Mouse (Mus musculus) hindbrain, embryonic 14.5 days (tissue): ENCODE results near the gene Palm3. TPM values are rescaled to one million over a fixed set of nuclear protein-coding genes. Genes with fewer than 3 reads are reported as not detected.

Source experiments
- ATAC-seq: fragments of 200-750 bp; cut with Nextera tagmentation; 2 replicates; pipeline ENCODE4 v1.8.0; 2017; ENCODE audit warnings: moderate number of reproducible peaks, mild to moderate bottlenecking, moderate TSS enrichment, moderate library complexity; ENCODE audit not compliant: low FRiP score
- DNase-seq: peaks from one replicate; pipeline ENCODE4 v3.0.0-alpha.2; 2015; ENCODE audit warnings: low spot score
- H3K27ac ChIP-seq: fragments of 300-500 bp; sonication (generic); 2 replicates; pipeline ENCODE4 v1.5.1; 2014; ENCODE audit warnings: mild to moderate bottlenecking, moderate library complexity
- H3K27me3 ChIP-seq: fragments of 300-500 bp; sonication (generic); 2 replicates; pipeline ENCODE4 v1.6.1; 2014; ENCODE audit warnings: mild to moderate bottlenecking, low read length, mixed read lengths; ENCODE audit not compliant: control insufficient read depth, insufficient read depth
- H3K36me3 ChIP-seq: fragments of 300-500 bp; sonication (generic); replicated peaks from 2 replicates; pipeline ENCODE4 v1.6.1; 2014; ENCODE audit not compliant: control insufficient read depth, insufficient read depth
- H3K4me1 ChIP-seq: fragments of 300-500 bp; sonication (generic); replicated peaks from 2 replicates; pipeline ENCODE4 v1.6.1; 2014; ENCODE audit warnings: antibody characterized with exemption, low read length, mixed read lengths; ENCODE audit not compliant: control insufficient read depth, insufficient read depth
- H3K4me2 ChIP-seq: fragments of 300-500 bp; sonication (generic); replicated peaks from 2 replicates; pipeline ENCODE4 v1.6.1; 2014; ENCODE audit warnings: mild to moderate bottlenecking, moderate library complexity
- H3K4me3 ChIP-seq: fragments of 300-500 bp; sonication (generic); replicated peaks from 2 replicates; pipeline ENCODE4 v1.5.1; 2014; ENCODE audit warnings: mild to moderate bottlenecking, low read length
- H3K9ac ChIP-seq: fragments of 300-500 bp; sonication (generic); 2 replicates; pipeline ENCODE4 v1.6.1; 2014
- H3K9me3 ChIP-seq: fragments of 300-500 bp; sonication (generic); 2 replicates; pipeline ENCODE4 v1.6.1; 2016; ENCODE audit warnings: low read length; ENCODE audit not compliant: control insufficient read depth
- WGBS: fragments of 180-500 bp; shearing (Covaris S2); extraction: QIAGEN DNeasy Blood & Tissue Kit; methylation state at CpG from one replicate; pipeline ENCODE4 v1.1.7; 2014; 5-methylcytosine and 5-hydroxymethylcytosine counted together
- polyA plus RNA-seq: library from polyadenylated mRNA; unstranded; fragments of >200 nt; fragmentation: Nextera tagmentation; extraction: Ambion mirVana; gene quantifications from 2 replicates; pipeline ENCODE4 v1.2.1, GENCODE M21; 2014

The Palm3 gene
- 3.7 and 5.5 TPM in 2 replicates for polyA plus RNA-seq

- Histone ChIP-seq H3K4me2 (no peak within 1 kb of the TSS), H3K27ac (no peak within 1 kb of the TSS), H3K4me3 (no peak within 1 kb of the TSS), H3K9me3 (no peaks in the 10 kb centered on the region), H3K36me3 (no peaks in the 10 kb centered on the region), H3K27me3 (peaks cover 19% of the 10 kb centered on the region), H3K4me1 (no peaks in the 10 kb centered on the region), H3K9ac (no peak within 1 kb of the TSS)
- ATAC-seq (no peak), DNase-seq (no peak)
- WGBS = 4% methylated on average over 18 of the region's 18 CpGs
Observed at GRCm38 (mm10) chr8:84021096-84021495, at the start of gene Palm3. TSS of gene Palm3 (plus strand) at chr8:84021471.

DNA sequence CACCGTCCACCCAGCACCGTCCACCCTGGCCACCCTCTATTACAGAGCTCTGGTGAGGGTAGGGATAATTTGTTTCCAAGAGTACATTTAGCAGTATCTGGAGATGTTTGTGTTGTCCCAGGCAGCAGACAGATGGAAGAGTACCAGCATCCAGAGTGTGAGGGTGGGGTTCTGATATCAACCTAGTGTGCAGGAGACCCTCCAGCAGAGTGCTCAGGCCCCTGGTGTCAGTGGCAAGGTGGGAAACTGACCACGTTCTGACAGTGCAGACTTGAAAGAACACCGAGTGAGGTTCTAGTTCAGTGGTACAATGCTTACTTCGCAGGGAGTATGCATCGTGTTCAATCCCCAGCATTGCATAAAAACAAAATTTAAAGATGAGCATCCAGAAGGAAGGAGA, 49.6 kb upstream of the Palm3 start:
- Histone ChIP-seq H3K27me3 (no peaks in the 10 kb centered on the region), H3K9me3 (no peaks in the 10 kb centered on the region), H3K27ac (peak overlapping the region; percentile 83; the same call in 1 of the 2 replicates), H3K36me3 (no peaks in the 10 kb centered on the region), H3K4me1 (peaks cover 18% of the 10 kb centered on the region), H3K4me3 (peak overlapping the region; percentile 96), H3K4me2 (peak overlapping the region; percentile 80), H3K9ac (peak overlapping the region; percentile 78)
- WGBS = 72% methylated on average over 6 of the region's 6 CpGs
- ATAC-seq = no peak
- DNase-seq = no peak

GRCm38 (mm10) chr8:83972150-83973120, 48.8 kb upstream of the Palm3 start, which contains the start of gene Prkaca:
TSS of gene Prkaca (plus strand) at chr8:83972993.
- ATAC-seq = peak; percentile 100

DNA sequence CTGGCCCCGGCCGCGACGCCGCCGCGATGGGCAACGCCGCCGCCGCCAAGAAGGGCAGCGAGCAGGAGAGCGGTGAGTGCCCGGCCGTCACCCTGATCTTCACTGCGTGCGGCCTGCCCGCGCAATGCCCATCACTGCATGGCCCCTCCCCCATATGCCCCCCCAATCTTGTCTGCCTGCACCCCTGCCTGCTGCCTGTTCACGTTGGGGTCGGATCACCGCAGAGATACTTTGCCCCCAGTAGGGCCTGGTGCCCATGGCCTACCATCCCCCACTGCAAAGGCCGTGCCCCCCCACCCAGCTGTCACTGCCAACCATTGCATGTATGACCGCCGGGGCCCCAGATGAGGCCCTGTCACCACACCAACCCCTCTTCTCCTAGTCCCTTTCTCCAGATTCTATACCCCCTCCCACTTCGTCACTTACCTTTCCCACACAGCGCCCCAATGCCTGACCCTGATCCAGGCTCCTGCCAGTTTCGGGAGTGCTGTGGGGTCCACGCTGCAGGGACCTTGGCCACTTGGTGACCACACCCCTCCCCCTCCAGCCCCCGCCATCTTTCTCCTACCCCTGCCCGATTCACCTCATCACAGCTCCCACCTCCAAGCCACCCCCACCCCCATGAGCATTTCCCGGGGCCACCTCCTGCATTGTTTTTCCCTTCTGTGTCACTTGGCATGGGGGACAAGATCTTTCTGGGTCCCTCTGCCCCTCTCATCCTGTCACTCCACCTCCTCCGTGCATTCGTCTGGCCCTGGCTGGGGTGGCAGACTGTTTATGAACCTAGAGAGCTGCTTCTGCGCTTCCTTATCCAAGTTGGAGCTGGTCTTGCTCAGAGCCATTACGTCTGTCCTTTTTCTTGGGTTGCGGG, 47.9 kb upstream of the Palm3 start:
- H3K27ac ChIP-seq = peak overlapping the region; percentile 79
- peaks cover 32% of the 10 kb centered on the region for H3K4me1 ChIP-seq
- WGBS = 2% methylated on average over 32 of the region's 37 CpGs
- H3K4me2 ChIP-seq = peak overlapping the region; percentile 96
- H3K9ac ChIP-seq = peak overlapping the region; percentile 92
- H3K9me3 ChIP-seq = no peaks in the 10 kb centered on the region
- H3K4me3 ChIP-seq = peak overlapping the region; percentile 96
- ATAC-seq (peak; percentile 44), DNase-seq (peak; percentile 25)
- peaks cover 4% of the 10 kb centered on the region; the same call in 1 of the 2 replicates for H3K36me3 ChIP-seq
- H3K27me3 ChIP-seq = no peaks in the 10 kb centered on the region

More at GRCm38 (mm10) chr8:83972150-83973120, 48.8 kb upstream of the Palm3 start, which contains the start of gene Prkaca:
- peaks cover 25% of the 10 kb centered on the region for H3K4me1 ChIP-seq
- under 1% methylated on average over 68 of the region's 94 CpGs for WGBS
- DNase-seq = peak; percentile 98
- H3K9me3 ChIP-seq = no peaks in the 10 kb centered on the region
- no peaks in the 10 kb centered on the region for H3K36me3 ChIP-seq
- no peaks in the 10 kb centered on the region for H3K27me3 ChIP-seq
- peak within 1 kb of the TSS; percentile 96 for H3K4me2 ChIP-seq
- peak within 1 kb of the TSS; percentile 96 for H3K4me3 ChIP-seq
- peak within 1 kb of the TSS; percentile 83 for H3K27ac ChIP-seq
- peak within 1 kb of the TSS; percentile 92 for H3K9ac ChIP-seq

DNA sequence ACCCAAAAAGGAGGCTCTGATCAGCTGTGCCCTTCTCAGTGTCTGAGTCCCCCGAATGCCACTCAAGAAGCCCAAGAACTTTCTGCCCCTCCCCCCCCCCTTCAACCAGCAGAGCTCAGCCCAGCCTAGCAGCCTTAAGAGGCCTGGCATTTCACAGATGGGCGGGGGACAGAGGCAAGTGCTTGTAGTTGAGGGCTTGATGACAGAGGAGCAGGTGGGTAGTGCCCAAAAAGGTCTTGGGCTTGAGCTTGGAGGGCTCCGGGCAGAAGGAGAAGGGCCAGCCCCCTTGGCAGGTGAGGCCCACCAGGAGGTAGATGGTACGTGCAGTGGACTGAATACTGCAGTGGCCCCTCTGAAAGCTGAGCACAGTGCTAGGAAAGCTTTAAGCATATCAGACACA, 46.8 kb upstream of the Palm3 start:
- Histone ChIP-seq H3K4me1 (peaks cover 32% of the 10 kb centered on the region), H3K9ac (0 out of 2 replicates have a peak overlapping the region, but pooled peaks have one; percentile 92), H3K4me2 (peak overlapping the region; percentile 96), H3K27ac (no peak overlapping the region), H3K27me3 (no peaks in the 10 kb centered on the region), H3K9me3 (no peaks in the 10 kb centered on the region), H3K36me3 (peaks cover 4% of the 10 kb centered on the region; the same call in 1 of the 2 replicates), H3K4me3 (0 out of 2 replicates have a peak overlapping the region, but pooled peaks have one; percentile 96)
- ATAC-seq (no peak), DNase-seq (no peak)
- WGBS = 75% methylated on average over 4 of the region's 4 CpGs

DNA sequence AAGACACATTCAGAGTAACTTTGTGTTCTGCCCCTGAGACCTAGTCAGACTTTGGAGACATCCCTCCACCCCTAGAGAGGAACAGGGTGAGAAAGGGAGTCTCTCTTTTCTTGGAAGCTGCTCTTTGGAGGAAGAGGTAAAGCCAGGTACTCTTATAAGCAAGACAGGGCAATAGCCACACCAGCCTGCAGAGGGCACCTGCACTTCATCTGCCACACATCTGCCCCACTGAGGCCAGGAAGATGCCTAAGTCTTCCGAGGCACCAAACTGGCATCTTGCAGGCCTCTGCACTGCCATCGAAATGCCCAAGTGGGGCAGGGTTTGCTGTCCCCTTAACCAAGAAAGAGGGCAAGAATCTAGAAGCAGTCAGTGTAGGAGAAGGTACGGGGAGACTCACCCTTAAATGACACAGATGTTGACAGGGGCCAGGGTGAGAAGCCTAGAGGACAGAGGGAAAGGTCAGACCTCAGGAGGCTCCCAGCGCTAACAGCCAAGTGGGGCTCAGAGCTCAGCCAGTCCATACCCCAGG, 45.1 kb upstream of the Palm3 start:
- 87% methylated on average over 4 of the region's 4 CpGs for WGBS
- no peaks in the 10 kb centered on the region for H3K27me3 ChIP-seq
- DNase-seq = no peak
- H3K4me1 ChIP-seq = peaks cover 32% of the 10 kb centered on the region
- H3K9ac ChIP-seq = no peak overlapping the region
- H3K4me3 ChIP-seq = no peak overlapping the region
- no peaks in the 10 kb centered on the region for H3K9me3 ChIP-seq
- H3K27ac ChIP-seq = no peak overlapping the region
- H3K4me2 ChIP-seq = no peak overlapping the region
- peaks cover 13% of the 10 kb centered on the region for H3K36me3 ChIP-seq
- no peak for ATAC-seq

DNA sequence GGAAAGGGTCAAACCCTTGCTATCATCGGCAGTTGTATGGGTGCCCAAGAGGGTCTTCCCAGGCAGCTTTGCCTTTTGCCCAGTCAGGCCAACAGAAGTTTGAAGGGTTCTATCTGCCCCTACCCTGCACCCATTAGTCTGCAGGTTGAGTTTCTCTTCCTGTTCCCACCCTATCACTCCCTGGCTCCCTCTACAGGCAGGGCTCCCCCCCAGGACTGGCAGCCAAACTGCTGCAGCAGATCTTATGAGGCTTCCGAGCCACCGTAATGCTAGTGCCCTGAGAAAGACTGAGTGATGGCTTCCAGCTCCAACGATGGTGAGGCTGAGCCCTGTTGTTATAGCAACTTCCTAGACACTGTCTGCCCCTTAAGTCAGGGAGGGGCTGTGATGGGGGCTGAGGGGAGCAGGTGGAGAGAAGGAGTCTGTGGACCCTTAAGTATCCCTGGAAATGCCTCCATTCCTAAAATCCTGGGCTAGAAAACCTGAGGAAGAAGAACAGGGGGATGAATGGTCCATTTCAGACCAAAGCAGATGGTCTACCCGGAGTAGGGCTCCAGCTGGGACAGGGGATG, 44.4 kb upstream of the Palm3 start:
- DNase-seq = no peak
- no peak for ATAC-seq
- H3K9ac ChIP-seq = no peak overlapping the region
- no peaks in the 10 kb centered on the region for H3K9me3 ChIP-seq
- H3K27me3 ChIP-seq = no peaks in the 10 kb centered on the region
- H3K27ac ChIP-seq = no peak overlapping the region
- no peak overlapping the region for H3K4me2 ChIP-seq
- H3K36me3 ChIP-seq = peaks cover 20% of the 10 kb centered on the region
- H3K4me1 ChIP-seq = peaks cover 29% of the 10 kb centered on the region
- H3K4me3 ChIP-seq = no peak overlapping the region
- WGBS = 85% methylated on average over 5 of the region's 5 CpGs

- Histone ChIP-seq H3K36me3 (peaks cover 28% of the 10 kb centered on the region), H3K27ac (no peak overlapping the region), H3K9ac (no peak overlapping the region), H3K4me3 (no peak overlapping the region), H3K27me3 (no peaks in the 10 kb centered on the region), H3K4me2 (no peak overlapping the region), H3K9me3 (no peaks in the 10 kb centered on the region), H3K4me1 (peaks cover 27% of the 10 kb centered on the region)
- DNase-seq (no peak), ATAC-seq (no peak)
- 66% methylated on average over 6 of the region's 6 CpGs for WGBS
Observed at GRCm38 (mm10) chr8:83977646-83978045, 43.6 kb upstream of the Palm3 start.
